Mouse (Mus musculus): ENCODE measurements at regions not wholly inside any gene's neighbourhood (a gene's known extent, or its start where the extent isn't known, plus 50 kb on each side); places are given as distances from the start of the nearest gene placed in this dataset.
A peak's percentile ranks its signal among the peaks of the same experiment; 100 is the strongest.

DNA sequence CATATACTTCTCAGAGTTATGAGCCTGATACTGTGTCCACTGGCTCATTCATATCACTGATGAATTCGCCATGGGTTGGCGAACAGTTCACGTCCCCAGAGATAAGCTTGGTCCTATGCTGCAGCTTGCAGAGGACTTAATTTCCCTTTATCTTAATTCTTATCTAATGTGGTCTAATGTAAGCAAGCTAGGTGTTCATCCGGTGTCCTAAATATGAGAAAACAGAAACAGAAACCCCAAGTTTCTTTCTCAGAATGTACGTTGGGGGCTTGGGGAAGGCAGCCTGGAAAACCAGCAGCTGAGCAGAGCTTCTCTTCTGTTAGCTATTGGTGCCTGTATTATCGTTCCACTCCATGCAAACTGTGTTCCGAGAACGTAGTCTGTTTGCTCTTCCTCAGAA lies 170.1 kb downstream of the 1700064H15Rik start:
- 95% methylated on average over 8 of the region's 8 CpGs for WGBS (ENCODE audit: missing documents)
- H3K4me3 ChIP-seq (ENCODE audit: inconsistent target), result no peak overlapping the region
- H3K79me2 ChIP-seq (ENCODE audit: inconsistent target), result no peaks in the 10 kb centered on the region
- H3K36me3 ChIP-seq (ENCODE audit: inconsistent target), result no peaks in the 10 kb centered on the region
- H3K27ac ChIP-seq, result no peak overlapping the region

DNA sequence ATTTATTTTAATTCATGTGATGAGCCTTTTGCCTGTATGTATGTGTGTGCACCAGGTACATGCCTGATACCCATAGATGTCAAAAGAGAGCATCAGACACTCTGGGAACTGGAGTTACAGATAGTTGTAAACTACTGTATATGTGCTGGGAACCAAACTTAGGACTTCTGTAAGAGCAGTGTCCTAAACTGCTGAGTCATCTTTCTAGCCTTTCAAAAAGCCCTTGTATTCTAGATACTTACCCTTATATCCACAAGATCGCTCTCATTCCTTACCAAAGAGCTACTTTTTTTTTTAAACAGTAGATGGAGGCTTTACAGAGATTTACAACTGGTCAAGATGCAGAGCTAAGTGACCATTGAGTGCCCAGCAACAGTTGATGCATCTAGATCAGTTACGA lies 171.0 kb downstream of the 1700064H15Rik start:
- Histone ChIP-seq H3K79me2 (ENCODE audit: inconsistent target) (no peaks in the 10 kb centered on the region), H3K36me3 (ENCODE audit: inconsistent target) (no peaks in the 10 kb centered on the region), H3K27ac (no peak overlapping the region), H3K4me3 (ENCODE audit: inconsistent target) (no peak overlapping the region)
- WGBS (ENCODE audit: missing documents), result 100% methylated on average over 2 of the region's 2 CpGs

DNA sequence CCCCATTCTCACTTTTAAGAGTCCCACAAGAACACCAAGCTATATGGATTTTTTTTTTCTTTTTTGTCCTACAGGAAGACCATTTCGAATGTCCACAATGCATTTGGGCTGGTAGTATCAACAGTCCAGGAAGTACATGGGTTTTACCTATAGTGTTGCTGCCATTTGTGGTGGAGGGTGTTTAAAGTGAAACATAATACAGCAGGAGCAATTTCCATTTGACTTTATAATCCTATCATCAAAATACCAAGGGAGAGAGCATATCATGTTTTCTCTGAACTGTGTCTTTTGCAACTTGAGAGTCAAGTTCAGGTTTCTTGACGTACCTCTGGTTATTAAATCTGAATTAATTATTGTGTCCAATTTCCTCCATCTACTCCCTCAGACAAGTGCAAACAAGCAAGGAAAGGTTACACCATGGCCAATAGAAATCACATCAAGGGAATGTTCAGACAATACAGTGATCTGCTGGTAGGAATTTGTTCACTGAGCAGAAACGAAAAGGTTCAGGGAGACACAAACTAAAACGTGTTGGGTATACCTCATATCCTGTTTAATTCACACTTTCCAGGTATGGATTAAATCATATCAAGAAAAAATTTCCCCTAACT lies 172.5 kb downstream of the 1700064H15Rik start:
- H3K27ac ChIP-seq, result no peak overlapping the region
- H3K79me2 ChIP-seq (ENCODE audit: inconsistent target), result no peaks in the 10 kb centered on the region
- H3K4me3 ChIP-seq (ENCODE audit: inconsistent target), result no peak overlapping the region
- H3K36me3 ChIP-seq (ENCODE audit: inconsistent target), result no peaks in the 10 kb centered on the region
- 92% methylated on average over 4 of the region's 4 CpGs for WGBS (ENCODE audit: missing documents)

DNA sequence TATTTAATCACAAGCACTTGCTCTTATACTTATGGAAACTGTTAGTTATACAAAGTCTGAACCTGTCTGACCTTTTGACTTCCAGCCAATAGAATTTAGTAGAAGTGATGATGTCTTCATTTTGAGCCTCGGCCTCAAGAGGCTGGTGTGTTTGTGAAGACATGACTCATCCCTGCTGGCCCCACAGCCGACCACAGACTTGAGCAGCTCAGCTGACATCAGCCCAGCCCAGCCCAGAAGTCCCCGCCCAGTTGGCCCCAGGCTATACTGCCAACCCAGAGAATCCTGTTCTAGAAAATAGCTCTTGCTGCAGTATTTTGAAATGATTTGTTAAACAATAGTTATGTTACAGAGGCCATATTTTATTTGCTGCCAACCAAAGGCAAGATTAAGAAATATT lies 177.5 kb downstream of the 1700064H15Rik start:
- Histone ChIP-seq H3K36me3 (ENCODE audit: inconsistent target) (no peaks in the 10 kb centered on the region), H3K79me2 (ENCODE audit: inconsistent target) (no peaks in the 10 kb centered on the region), H3K4me3 (ENCODE audit: inconsistent target) (no peak overlapping the region), H3K27ac (peak overlapping the region; percentile 31)
- 6% methylated on average over 3 of the region's 3 CpGs for WGBS (ENCODE audit: missing documents)

DNA sequence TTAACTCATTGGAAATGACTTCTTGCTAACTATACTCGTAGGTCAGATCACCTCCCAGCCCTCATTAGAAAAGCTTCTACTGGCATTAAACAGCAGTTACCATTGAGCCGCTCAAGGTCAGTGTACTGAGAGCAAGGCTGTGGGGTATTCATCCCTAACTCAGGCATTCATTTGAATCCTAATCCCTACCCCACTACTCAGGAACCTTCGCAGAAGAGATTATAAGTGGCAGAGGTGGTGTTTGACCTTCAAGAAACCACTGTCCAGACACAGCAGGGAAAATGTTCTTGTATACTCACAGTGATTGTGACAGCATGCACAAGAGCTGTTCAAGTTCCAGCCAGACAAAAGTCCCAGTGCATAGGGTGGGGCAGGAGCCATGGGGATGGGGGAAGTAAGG lies 179.5 kb downstream of the 1700064H15Rik start:
- no peak overlapping the region for H3K4me3 ChIP-seq (ENCODE audit: inconsistent target)
- H3K36me3 ChIP-seq (ENCODE audit: inconsistent target), result no peaks in the 10 kb centered on the region
- WGBS (ENCODE audit: missing documents), result 97% methylated on average over 3 of the region's 3 CpGs
- no peaks in the 10 kb centered on the region for H3K79me2 ChIP-seq (ENCODE audit: inconsistent target)
- H3K27ac ChIP-seq, result no peak overlapping the region

DNA sequence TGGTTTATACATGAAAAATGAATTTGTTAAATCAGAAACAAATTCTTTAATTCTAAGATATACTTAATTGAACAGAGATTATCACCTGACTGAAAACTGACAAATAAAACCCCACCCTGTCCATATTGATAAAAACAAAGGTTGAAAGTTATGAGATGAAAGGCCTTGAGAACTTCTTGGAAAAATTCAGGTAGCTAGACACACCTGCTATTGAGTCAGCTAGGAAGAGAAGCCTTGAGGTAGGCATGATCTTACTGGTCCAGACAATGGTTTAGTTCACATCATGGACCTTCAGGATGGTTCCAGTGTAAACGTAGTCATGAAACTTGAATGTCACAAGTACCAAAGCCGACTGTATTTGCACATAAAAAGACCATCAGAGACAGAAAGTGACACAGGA lies 180.3 kb downstream of the 1700064H15Rik start:
- WGBS (ENCODE audit: missing documents), result 98% methylated on average over 2 of the region's 2 CpGs
- Histone ChIP-seq H3K36me3 (ENCODE audit: inconsistent target) (no peaks in the 10 kb centered on the region), H3K27ac (peak overlapping the region; percentile 10; the same call in 1 of the 2 replicates), H3K4me3 (ENCODE audit: inconsistent target) (no peak overlapping the region), H3K79me2 (ENCODE audit: inconsistent target) (no peaks in the 10 kb centered on the region)

DNA sequence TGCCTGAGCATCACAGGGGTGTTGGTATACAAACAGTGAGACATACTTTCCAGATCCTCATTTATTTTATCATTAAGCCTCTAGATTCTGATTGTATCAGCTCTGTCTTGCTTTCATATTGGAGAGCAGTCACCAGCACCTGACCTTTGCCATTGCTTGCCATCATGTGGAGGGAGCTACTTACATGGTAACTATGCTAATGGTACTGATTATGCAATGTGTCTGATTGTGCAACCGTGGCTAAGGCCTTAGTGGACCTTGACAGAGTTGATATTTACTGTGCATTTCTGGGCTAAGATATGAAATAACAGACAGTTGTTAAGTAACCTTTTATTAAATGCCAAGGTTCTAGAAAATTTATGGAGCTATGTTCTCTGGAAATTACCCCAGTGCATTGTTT lies 180.7 kb downstream of the 1700064H15Rik start:
- WGBS (ENCODE audit: missing documents), result 14% methylated on average over 1 of the region's 1 CpGs
- H3K79me2 ChIP-seq (ENCODE audit: inconsistent target), result no peaks in the 10 kb centered on the region
- no peaks in the 10 kb centered on the region for H3K36me3 ChIP-seq (ENCODE audit: inconsistent target)
- no peak overlapping the region for H3K4me3 ChIP-seq (ENCODE audit: inconsistent target)
- H3K27ac ChIP-seq, result peak overlapping the region; percentile 10; the same call in 1 of the 2 replicates

DNA sequence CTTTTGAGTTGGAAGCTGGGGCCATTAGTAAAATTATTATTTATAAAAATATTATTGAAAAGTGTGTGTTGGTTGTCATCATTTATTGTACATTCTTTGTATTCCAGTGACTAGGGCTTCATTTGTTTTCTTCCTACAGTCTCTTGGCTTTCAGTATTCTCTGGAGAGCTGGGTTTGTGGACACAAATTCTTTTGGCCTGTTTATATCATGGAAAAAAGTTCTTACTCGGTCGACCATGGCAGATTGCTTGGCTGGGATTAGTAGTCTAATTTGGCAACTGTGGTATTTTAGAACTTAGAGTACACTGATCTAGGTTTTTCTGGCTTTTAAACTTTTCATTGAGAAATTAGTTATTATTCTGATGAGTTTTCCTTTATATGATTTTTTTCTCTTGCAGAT lies 183.6 kb downstream of the 1700064H15Rik start:
- H3K36me3 ChIP-seq (ENCODE audit: inconsistent target), result no peaks in the 10 kb centered on the region
- no peak overlapping the region for H3K27ac ChIP-seq
- no peak overlapping the region for H3K4me3 ChIP-seq (ENCODE audit: inconsistent target)
- no peaks in the 10 kb centered on the region for H3K79me2 ChIP-seq (ENCODE audit: inconsistent target)
- WGBS (ENCODE audit: missing documents), result 95% methylated on average over 2 of the region's 2 CpGs

DNA sequence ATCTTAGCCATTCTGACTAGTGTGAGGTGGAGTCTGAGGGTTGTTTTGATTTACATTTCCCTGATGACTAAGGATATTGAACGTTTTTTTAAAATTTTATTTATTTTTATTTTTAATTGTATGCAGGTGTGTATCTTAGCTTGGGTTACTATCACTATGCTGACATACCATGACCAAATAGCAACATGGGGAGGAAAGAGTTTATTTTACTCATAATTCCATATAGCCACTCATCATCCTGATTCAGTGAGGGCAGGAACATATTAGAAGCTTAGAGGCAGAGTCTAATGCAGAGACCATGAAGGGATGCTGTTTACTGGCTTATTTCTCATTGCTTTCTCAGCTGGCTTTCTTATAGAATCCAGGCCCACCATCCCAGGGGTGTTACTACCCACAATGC lies 186.7 kb downstream of the 1700064H15Rik start:
- Histone ChIP-seq H3K4me3 (ENCODE audit: inconsistent target) (no peak overlapping the region), H3K36me3 (ENCODE audit: inconsistent target) (no peaks in the 10 kb centered on the region), H3K79me2 (ENCODE audit: inconsistent target) (no peaks in the 10 kb centered on the region), H3K27ac (no peak overlapping the region)
- 40% methylated on average over 1 of the region's 1 CpGs for WGBS (ENCODE audit: missing documents)

DNA sequence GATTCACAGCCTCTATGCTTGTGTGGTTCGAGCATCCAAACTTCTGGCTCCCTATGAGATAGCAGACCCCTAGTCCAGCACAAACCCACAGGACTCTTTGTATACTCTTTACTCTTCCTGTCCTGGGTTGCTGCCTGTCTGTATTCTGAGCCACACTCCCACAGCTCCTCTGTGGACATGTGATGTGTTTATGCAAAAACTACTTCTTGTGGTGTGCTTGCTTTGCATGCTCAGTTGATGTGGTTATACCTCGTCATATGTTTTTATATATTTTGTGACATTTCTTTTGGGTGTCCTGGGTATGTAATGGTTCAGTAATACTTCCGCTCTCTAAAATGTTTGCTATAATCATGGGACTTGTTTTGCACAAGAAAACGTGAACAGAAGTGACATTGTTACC lies 198.3 kb downstream of the 1700064H15Rik start:
- H3K36me3 ChIP-seq (ENCODE audit: inconsistent target), result no peaks in the 10 kb centered on the region
- no peak overlapping the region for H3K4me3 ChIP-seq (ENCODE audit: inconsistent target)
- H3K79me2 ChIP-seq (ENCODE audit: inconsistent target), result no peaks in the 10 kb centered on the region
- H3K27ac ChIP-seq, result peak overlapping the region; percentile 55
- WGBS (ENCODE audit: missing documents), result 77% methylated on average over 4 of the region's 4 CpGs

DNA sequence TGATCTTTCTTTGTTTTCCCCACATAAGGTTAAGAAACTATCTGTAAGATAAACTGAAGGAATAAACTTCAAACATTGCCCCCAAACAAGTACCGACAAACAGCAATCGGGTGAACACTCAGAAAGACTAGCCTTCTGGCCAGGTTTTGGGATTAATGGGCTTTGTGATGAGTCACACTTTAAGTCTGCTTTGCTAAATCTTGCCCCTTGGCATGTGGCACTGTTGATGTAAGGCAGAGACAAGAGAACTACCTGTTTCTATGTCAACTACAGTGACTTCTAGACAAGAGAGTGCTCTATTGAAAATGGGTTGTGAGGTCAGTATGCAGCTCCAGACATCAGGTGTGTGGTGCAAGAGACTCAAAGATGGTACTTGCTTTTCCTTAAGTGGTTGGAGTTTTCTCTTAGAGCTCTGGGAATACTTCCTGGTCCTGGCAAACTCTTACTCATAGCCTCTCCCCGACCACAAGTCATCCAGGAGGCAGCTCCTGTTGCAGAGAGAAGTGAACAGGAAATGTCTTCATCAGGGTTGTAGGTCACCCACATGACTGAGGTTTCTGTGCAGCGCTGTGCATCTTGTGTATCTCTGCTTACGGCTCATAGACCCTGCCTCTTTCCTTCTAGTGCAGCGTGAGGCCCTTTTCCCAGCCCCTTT lies 198.9 kb downstream of the 1700064H15Rik start:
- peak overlapping the region; percentile 55 for H3K27ac ChIP-seq
- 45% methylated on average over 6 of the region's 6 CpGs for WGBS (ENCODE audit: missing documents)
- no peaks in the 10 kb centered on the region for H3K36me3 ChIP-seq (ENCODE audit: inconsistent target)
- no peaks in the 10 kb centered on the region for H3K79me2 ChIP-seq (ENCODE audit: inconsistent target)
- H3K4me3 ChIP-seq (ENCODE audit: inconsistent target), result no peak overlapping the region

DNA sequence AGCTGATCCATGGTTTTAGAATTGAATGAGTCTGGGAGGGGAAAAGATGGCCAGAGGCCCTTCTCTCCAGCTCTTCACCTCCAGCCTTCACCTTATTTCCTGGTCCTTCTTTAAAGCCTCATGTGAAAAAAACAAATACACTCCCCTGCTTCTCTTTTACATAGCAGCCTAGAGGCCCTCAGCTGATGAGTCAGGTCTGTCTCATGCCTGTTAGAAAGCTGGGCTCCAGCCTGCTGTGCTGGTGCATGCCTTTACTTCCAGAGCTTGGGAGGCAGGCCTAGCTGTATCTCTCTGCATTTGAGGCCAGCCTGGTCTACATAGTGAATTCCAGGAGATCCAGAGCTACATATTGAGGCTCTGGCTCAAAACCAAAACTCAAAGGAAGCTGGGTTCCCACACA lies 199.5 kb downstream of the 1700064H15Rik start:
- H3K4me3 ChIP-seq (ENCODE audit: inconsistent target), result no peak overlapping the region
- H3K79me2 ChIP-seq (ENCODE audit: inconsistent target), result no peaks in the 10 kb centered on the region
- peak overlapping the region; percentile 55 for H3K27ac ChIP-seq
- H3K36me3 ChIP-seq (ENCODE audit: inconsistent target), result no peaks in the 10 kb centered on the region

DNA sequence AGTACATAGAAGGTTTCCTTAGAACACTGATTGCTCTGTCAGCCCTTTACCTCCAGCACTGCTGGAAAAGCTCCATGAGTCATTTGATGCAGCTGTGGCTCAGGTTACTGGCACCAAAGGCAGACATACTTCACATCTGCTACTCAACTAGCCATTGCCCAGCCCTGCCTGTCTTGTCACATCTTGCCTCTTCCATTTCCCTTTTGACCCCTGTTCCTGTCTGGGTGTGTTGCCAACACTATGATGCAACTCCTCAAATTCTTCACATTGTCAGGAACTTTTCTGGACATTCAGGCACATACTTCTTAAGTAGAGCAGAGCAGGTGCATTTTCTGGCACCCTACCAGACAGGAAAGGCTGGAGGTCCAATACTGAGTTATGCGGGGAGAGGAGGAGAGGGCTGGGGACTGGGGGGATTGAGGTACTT lies 202.3 kb downstream of the 1700064H15Rik start:
- Histone ChIP-seq H3K27ac (no peak overlapping the region), H3K79me2 (ENCODE audit: inconsistent target) (no peaks in the 10 kb centered on the region), H3K4me3 (ENCODE audit: inconsistent target) (no peak overlapping the region), H3K36me3 (ENCODE audit: inconsistent target) (no peaks in the 10 kb centered on the region)
- 27% methylated on average over 1 of the region's 1 CpGs for WGBS (ENCODE audit: missing documents)

DNA sequence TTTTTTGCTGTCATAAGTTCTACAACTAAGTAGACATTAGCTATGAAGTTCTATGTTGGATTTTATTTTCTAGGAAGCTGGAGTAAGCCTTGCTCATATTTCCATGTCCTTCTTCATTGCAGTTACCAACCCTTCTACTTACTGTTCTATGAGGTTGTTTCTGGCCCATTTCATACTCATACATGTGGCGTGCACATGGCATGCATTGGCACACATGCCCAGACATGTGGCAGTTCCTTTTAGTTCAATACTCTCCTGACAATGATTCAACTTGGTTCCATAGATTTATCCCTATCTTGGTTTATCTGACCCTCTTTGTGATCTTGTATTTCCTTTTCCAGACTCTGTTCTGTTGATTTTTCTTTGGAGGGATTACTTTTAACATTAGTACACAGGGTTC lies 203.2 kb downstream of the 1700064H15Rik start:
- H3K4me3 ChIP-seq (ENCODE audit: inconsistent target), result no peak overlapping the region
- no peak overlapping the region for H3K27ac ChIP-seq
- WGBS (ENCODE audit: missing documents), result 100% methylated on average over 1 of the region's 1 CpGs
- H3K36me3 ChIP-seq (ENCODE audit: inconsistent target), result no peaks in the 10 kb centered on the region
- no peaks in the 10 kb centered on the region for H3K79me2 ChIP-seq (ENCODE audit: inconsistent target)

DNA sequence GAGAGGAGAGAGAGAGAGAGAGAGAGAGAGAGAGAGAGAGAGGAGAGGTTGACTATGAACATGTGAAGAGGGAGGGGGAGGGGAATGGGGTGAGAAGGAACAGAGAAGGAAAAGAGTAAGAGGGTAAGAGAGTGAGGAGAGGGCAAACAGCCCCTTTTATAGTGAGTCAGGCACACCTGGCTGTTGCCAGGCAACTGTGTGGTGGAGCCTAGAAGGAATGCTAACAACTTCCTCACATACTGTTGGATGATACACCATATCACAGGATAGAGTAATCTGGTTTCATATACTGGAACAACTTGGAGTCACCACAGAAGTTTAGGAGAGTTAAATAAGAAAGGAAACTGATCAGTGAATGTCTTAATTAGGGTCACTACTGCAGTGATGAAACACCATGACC lies 204.1 kb downstream of the 1700064H15Rik start:
- Histone ChIP-seq H3K79me2 (ENCODE audit: inconsistent target) (no peaks in the 10 kb centered on the region), H3K36me3 (ENCODE audit: inconsistent target) (no peaks in the 10 kb centered on the region), H3K27ac (no peak overlapping the region), H3K4me3 (ENCODE audit: inconsistent target) (no peak overlapping the region)

DNA sequence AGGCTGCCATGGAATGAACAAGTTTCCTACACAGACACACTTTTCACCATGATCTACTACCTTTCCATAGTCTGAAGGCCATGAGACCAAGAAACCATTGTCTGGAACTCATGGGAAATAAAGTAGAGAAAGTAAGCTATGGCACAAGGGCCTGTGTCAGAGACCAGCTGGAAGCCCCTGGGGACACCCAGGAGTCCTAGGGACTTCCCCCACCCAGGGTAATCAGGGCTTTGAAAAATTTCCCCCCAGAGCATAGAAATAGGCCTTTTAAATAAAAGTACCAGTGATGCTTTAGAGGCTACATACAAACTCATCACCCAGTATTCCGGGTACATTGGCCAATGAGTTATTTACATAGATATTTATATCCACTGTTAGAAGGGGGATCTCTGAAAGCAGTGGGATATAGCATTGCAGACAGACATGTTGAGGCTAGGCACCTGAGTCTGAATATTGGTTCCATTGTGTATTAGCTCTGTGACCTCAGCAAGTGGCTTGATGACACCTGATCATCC lies 207.0 kb downstream of the 1700064H15Rik start:
- Histone ChIP-seq H3K79me2 (ENCODE audit: inconsistent target) (no peaks in the 10 kb centered on the region), H3K27ac (no peak overlapping the region), H3K36me3 (ENCODE audit: inconsistent target) (no peaks in the 10 kb centered on the region), H3K4me3 (ENCODE audit: inconsistent target) (no peak overlapping the region)
- WGBS (ENCODE audit: missing documents), result 100% methylated on average over 1 of the region's 1 CpGs

Data from macrophage (primary cell).